Mouse (Mus musculus): ENCODE results near the gene Patl2. TPM values are rescaled to one million over a fixed set of nuclear protein-coding genes. Genes with fewer than 3 reads are reported as not detected.
"Not testable (repeated sequence)": the region's sequence is repeated elsewhere in the genome, so short reads cannot be mapped to it uniquely, and the experiment has no call there.

Gene Patl2
- total RNA-seq, 2 experiments from 2014 or later: not detected

GRCm38 (mm10) chr2:122137839-122138465 is 48.0 kb downstream of the Patl2 start:
- no peak overlapping the region for H3K4me3 ChIP-seq
- TF ChIP-seq CTCF (IDR thresholded peaks at IDR 0.05): no peak
- DNase-seq (ENCODE audit: extremely low spot score in 1 of 2, low spot score in 2 of 2): no peak
- intact Hi-C loops (cut with DNase I): no loop called here
- no peak overlapping the region for H3K27ac ChIP-seq

GRCm38 (mm10) chr2:122132618-122133017 is 53.4 kb downstream of the Patl2 start:
- TF ChIP-seq CTCF (IDR thresholded peaks at IDR 0.05): no peak
- intact Hi-C loops (cut with DNase I): no loop called here
- DNase-seq (ENCODE audit: extremely low spot score in 1 of 2, low spot score in 2 of 2): no peak
- Histone ChIP-seq H3K4me3 (no peak overlapping the region), H3K27ac (no peak overlapping the region)

GRCm38 (mm10) chr2:122132078-122132477 is 53.9 kb downstream of the Patl2 start:
- Histone ChIP-seq H3K4me3 (no peak overlapping the region), H3K27ac (no peak overlapping the region)
- DNase-seq (ENCODE audit: extremely low spot score in 1 of 2, low spot score in 2 of 2): no peak
- intact Hi-C loops (cut with DNase I): no loop called here
- TF ChIP-seq CTCF (IDR thresholded peaks at IDR 0.05): no peak

DNA sequence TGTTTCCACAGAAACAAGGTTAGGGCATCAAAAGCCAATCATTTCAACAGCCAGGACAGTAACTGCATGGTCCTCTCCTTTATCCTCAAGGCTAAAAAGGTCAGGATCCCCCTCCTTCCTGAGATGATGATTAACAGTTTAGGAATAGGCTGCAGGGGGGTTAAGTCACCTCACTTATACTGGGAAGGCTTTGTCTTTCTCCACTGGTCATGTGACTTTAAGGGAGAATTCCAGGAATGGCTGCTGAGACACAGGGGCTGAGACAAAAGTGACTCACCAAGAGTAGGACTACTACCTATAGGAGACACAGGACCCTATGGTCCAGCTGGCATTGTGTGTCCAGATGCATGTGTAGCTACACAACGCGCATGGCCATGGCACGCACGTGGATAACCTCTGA is 58.4 kb downstream of the Patl2 start:
- no peak overlapping the region for H3K4me3 ChIP-seq
- no peak for DNase-seq (ENCODE audit: extremely low spot score in 1 of 2, low spot score in 2 of 2)
- H3K27ac ChIP-seq: no peak overlapping the region
- intact Hi-C loops (cut with DNase I): no loop called here
- TF ChIP-seq CTCF (IDR thresholded peaks at IDR 0.05): no peak

DNA sequence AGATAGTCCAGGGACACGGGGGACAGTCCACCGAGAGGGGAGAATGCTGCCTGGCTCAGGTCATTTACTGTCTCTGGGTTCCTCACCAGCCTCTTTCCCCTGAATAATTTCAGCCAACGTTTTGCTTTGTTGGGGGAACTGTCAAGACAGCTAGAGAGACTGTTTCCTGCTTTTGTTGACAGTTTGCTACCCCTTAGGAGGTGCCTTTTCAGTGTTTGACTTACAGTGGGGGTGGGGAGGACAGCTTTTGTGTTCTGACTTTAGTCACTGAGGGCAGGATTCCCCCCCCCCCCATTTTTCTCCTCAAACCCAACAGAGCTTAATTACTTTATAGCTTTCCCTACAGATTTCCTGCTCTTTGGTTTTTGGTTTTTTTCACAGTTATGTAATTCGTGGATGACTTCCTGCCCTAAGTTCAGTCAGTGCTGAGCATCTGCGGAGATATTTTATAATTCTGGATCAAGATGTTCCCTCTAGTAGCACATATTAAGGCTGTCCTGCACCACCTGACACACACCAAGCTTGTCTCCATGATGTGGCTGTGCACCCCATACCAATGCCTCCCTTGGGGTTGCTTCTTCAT is 59.1 kb downstream of the Patl2 start:
- no peak overlapping the region for H3K4me3 ChIP-seq
- intact Hi-C loops (cut with DNase I): no loop called here
- DNase-seq (ENCODE audit: extremely low spot score in 1 of 2, low spot score in 2 of 2): no peak
- no peak overlapping the region for H3K27ac ChIP-seq
- TF ChIP-seq CTCF (IDR thresholded peaks at IDR 0.05): no peak

GRCm38 (mm10) chr2:122125680-122126572 is 60.1 kb downstream of the Patl2 start:
- no peak overlapping the region for H3K27ac ChIP-seq
- no peak overlapping the region for H3K4me3 ChIP-seq
- intact Hi-C loops (cut with DNase I): no loop called here
- TF ChIP-seq CTCF (IDR thresholded peaks at IDR 0.05): no peak
- DNase-seq (ENCODE audit: extremely low spot score in 1 of 2, low spot score in 2 of 2): no peak

DNA sequence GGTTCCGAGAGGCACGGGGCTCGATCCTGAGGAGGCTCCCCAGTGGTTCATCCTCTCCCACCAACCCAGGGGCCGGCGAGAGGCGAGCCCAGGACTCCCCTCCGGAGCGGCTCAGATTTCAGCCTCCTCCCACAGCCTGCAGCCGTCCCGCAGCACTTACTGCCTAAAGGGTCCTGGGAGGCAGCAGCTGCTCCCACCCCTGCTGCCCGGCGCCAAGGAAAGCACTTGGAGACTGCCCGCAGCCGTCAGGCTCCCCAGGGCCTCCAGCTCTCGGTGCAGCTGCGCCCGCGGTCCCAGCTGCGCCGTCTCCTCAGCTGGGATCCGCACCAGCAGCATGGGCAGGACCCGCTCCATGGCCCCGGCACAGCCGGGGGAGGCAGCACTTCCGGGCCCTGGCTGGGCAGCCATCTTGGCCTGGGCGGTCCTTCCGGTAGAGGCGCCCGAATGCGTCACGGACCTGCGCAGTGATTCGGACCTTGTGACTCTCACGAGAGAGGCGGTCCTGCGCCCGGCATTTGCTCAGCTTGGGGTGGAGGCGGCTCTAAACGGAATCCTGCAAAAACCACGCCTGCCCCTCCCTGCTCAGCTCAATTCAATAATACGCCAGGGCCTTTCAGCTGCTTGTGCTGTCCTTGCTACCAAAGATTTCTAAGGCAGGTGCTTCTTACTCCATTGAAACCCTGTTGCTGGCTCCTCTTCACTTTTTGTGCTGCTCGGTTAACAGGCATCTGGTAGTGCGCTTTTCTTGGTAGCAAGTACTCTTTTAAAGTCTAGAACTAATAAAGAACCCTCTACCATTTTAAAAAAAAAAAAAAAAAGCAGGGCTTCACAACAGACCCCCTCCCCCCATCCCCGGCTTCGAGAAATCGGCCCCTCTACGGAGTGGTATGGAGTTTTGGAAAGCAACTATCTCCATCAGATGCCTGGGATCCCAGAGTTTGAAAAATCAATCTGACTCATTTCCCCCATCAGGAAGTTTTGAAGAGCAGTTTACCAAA is 67.7 kb downstream of the Patl2 start, which contains the start of gene Spg11:
Spg11 (minus strand) TSS at position 426 of the 998 bp plus-strand sequence.
- Histone ChIP-seq H3K4me3 (peak within 1 kb of the TSS; percentile 79), H3K27ac (peak within 1 kb of the TSS; percentile 89)
- TF ChIP-seq CTCF (IDR thresholded peaks at IDR 0.05): no peak
- intact Hi-C loops (cut with DNase I): loop anchor here (1.0 to 5.0 kb wide), 2 partner anchors 29 to 44 kb away; partner anchors contain the start of genes B2m and Trim69
- peak; percentile 98 to 99 for DNase-seq (ENCODE audit: extremely low spot score in 1 of 2, low spot score in 2 of 2)

- Histone ChIP-seq H3K27ac (no peak overlapping the region), H3K4me3 (no peak overlapping the region; the same call in 1 of the 2 replicates)
- intact Hi-C loops (cut with DNase I): loop anchor here (5.0 kb wide), 1 partner anchor 45 kb away; the partner anchor contains the start of gene Trim69
- DNase-seq (ENCODE audit: extremely low spot score in 1 of 2, low spot score in 2 of 2): no peak
- no peak for TF ChIP-seq CTCF (IDR thresholded peaks at IDR 0.05)
These were observed 69.1 kb downstream of the Patl2 start for GRCm38 (mm10) chr2:122116888-122117287.

DNA sequence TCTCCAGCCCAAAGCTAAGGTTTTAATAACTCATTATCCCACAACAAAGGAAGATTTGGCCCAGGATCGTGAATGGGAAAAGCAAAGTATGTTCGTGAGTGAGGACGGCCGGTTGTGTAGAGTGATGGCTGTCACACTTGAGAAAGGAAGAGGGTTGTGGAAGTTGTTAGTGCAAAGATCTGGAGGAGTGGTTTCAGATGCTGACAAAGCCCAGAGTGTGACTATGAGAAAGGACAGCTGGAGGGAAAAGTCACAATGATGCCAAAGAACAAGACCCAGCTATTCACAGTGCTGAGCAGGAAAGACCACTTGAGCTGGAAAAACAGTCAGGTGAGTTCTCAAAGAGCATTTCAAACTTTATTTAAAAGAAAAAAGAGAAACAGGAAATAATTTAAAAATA is 76.3 kb downstream of the Patl2 start:
- DNase-seq (ENCODE audit: extremely low spot score in 1 of 2, low spot score in 2 of 2): no peak
- Histone ChIP-seq H3K4me3 (no peak overlapping the region), H3K27ac (no peak overlapping the region)
- intact Hi-C loops (cut with DNase I): no loop called here
- TF ChIP-seq CTCF (IDR thresholded peaks at IDR 0.05): no peak

- no peak for TF ChIP-seq CTCF (IDR thresholded peaks at IDR 0.05)
- intact Hi-C loops (cut with DNase I): no loop called here
These were observed 77.9 kb downstream of the Patl2 start for GRCm38 (mm10) chr2:122108101-122108500.

GRCm38 (mm10) chr2:122102070-122102469 is 83.9 kb downstream of the Patl2 start:
- H3K4me3 ChIP-seq: no peak overlapping the region
- no peak overlapping the region for H3K27ac ChIP-seq
- DNase-seq (ENCODE audit: extremely low spot score in 1 of 2, low spot score in 2 of 2): no peak
- intact Hi-C loops (cut with DNase I): no loop called here
- TF ChIP-seq CTCF (IDR thresholded peaks at IDR 0.05): peak; percentile 49

More at GRCm38 (mm10) chr2:122108101-122108500, 77.9 kb downstream of the Patl2 start:
- Histone ChIP-seq H3K27ac (no peak overlapping the region), H3K4me3 (no peak overlapping the region)
- no peak for DNase-seq (ENCODE audit: extremely low spot score in 1 of 2, low spot score in 2 of 2)

- H3K27ac ChIP-seq; DNase-seq (ENCODE audit: extremely low spot score in 1 of 2, low spot score in 2 of 2); intact Hi-C loops (cut with DNase I): not testable (repeated sequence)
These were observed 88.3 kb downstream of the Patl2 start for GRCm38 (mm10) chr2:122097686-122098085.

More at GRCm38 (mm10) chr2:122097686-122098085, 88.3 kb downstream of the Patl2 start:
- H3K4me3 ChIP-seq: not testable (repeated sequence)
